Mouse (Mus musculus): Measurements from ENCODE around the gene Timmdc1. TPM values are rescaled to one million over a fixed set of nuclear protein-coding genes. Genes with fewer than 3 reads are reported as not detected.

The Timmdc1 gene
- polyA plus RNA-seq (2012; rRNA removed): 16.4 and 18.1 TPM in 2 replicates

DNA sequence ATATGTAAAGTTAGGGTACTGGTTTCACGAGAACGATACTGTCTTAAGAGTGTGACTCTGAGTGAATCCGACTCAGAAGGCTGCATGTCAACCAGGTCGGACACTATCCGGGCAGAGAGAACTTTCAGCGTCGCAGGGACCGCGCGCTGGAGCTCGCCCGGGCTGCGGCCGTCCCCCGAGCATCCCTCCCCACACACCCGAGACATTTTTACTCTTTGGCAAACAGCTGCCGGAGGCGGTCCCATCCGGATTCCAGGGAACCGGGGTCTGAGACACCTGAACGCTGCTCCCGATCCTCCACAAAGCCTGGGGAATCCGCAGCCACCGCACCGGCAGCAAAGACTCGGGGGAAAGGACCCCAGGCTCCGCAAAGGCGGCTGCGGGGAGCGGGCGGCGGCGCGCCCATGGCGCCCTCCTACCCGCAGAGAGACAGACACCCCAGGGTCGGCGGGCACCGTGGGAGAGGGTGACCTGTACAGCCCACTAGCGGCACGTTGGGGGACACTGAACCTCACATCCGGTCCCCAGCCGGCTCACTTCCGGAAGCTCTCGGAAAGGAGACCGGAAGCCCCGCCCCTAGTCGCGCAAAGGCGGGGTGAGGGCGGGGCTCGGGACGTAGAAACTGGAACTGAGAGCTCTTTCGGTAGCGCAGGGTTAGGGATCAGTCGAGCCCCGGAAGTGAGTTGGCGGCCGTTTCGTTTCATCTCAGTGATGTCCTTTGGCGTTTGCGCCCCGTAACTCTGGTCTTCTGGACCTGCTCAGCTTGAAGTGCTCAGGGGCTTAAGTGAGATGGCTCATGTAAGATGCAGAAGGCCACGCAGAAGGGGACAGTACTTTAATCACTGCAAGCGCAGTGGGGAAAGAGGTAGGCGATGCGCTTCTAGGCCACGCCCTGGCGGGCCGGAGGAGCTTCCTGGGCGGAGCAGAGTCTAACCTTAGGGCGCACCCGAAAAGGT is at the start of gene Timmdc1:
Gene Timmdc1 (minus strand): TSS at position 535 of the 956 bp plus-strand sequence.
- DNase-seq (ENCODE audit: extremely low spot score in 1 of 2, low spot score in 1 of 2): peak; percentile 92 to 97

DNA sequence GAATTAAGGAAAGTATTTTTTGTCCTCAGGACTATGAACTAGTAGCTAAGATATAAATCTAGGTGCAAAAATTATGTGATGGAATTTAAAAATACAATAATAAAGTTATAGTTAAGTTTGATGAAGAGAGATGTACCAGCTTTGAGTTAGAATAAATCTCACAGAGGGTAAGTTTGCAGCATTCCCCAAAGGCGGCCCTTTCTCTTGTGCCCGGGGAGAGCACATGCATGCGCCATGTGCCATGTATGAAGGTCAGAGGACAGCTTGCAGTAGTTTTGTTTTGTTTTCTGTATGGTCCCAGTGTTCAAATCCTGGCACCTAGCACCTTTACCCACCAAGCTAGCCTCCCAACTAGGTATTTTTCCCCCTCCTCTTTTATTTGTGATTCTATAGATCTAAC is 49.0 kb upstream of the Timmdc1 start:
- no peak for DNase-seq (ENCODE audit: extremely low spot score in 1 of 2, low spot score in 1 of 2)

DNA sequence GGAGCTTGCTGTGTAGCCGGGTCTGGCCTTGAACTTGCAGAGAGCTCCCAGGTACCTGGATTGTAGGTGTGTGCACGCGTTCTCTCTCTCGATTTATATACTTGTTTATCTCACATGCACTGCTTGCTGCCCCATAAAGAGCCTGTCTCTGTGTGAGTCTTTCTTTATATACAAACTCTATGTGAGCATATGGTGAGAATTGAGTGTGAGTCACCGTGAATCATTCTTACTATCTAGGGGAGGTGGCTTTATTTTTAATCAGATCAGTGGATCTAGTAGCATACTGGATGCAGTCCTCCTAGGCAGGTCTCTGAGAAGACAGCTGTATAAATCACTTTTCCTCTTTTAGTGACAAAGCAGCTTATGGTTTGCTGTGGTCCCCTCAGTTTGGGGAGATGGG is 45.7 kb upstream of the Timmdc1 start:
- peak in 1 of 2 experiments; percentile 66 for DNase-seq (ENCODE audit: extremely low spot score in 1 of 2, low spot score in 1 of 2)

DNA sequence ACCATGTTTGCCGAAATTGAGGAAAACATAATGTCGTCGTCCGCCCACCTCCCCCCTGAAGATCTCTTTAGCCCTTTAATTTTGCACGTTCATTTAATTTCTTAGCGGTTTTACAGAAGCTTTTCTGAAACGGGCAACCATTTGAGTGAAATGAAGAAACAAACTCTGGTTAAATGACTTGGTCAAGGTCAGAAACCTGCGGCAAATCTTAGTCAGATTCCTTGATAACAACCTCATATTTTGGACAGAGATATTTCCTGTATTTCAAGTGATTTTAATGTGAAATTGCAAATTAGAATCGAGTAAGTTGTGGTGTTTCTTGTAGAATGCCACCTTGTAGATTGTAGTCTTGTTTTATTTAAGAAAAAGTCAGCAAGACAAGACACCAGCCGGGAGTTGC is 41.1 kb upstream of the Timmdc1 start:
- no peak for DNase-seq (ENCODE audit: extremely low spot score in 1 of 2, low spot score in 1 of 2)

DNA sequence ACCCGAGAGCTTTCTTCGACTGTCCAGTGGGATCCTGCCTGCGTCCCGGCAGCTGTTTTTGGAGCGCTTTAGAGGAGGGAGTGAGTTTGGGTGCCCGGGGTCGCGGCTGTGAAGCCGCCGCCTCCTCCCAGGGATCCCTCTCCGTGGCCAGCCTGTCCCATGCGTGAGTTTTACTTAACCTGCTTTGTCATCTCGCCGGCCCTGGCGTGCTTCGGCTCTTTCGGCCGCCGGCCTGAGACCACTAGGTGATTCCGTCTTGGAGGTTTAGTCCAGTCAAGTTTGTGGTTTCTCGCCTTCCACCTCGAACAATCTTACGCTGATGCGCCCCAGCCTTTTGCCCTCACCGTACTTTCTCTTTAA is 40.5 kb upstream of the Timmdc1 start:
- no peak for DNase-seq (ENCODE audit: extremely low spot score in 1 of 2, low spot score in 1 of 2)

DNA sequence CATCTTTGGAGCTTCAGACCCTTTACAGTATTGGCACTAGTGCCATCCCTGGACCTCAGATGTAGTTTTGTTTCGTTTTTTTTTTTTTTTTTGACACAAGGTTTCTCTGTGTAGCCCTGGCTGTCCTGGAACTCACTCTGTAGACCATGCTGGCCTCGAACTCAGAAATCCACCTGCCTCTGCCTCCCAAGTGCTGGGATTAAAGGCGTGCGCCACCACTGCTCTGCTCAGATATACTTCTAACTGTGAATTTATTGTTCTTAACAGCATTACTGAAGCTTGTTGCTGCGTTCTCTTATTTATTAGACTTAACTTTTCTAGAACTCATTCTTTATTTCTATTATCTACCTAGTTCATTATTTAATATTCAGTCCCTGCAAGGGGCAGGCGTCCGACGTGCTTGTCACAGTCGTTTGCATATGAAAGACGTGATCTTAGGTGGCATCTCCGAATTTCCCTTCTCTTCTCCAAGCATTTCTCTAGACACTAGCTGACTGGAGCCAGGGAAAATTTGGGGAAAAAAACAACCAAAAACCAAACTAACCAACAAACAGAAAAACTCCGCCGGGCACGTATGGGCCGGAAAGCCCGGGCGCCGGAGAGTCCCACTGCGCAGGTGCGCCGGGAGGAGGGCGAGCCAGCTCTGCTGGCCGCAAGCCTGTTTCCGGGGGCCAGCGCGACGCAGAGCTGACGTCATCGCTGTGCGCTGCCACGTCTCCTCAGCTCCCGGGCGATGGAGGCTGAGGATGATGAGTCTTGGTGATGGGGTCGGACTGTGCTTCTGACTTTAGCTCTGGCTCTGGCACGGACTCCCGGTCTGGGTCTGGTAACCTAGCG is 39.9 kb upstream of the Timmdc1 start:
- peak; percentile 85 to 97 for DNase-seq (ENCODE audit: extremely low spot score in 1 of 2, low spot score in 1 of 2)

DNA sequence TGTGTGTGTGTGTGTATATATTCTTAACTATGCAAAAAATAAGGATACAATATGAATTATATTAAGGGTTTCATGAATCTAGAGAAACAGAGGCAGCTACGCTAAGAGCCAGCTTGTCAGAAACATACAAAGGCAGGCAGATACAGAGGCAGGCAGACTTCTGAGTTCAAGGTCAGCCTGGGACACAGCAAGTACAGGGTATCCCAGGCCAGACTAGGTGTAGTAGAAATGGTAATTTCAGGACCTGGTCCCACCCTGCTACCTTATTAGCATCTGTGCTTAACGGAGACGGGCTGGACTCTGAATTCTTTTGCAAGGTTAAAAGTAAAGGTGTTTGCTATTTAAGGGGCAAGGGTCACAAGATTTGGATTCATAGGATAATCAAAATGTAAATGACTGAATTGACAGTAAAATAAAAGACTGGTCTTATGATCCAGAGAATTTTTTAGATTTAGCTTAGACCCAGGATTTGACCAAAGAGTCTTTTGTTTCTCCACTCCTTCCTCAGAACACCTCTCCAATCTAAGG is 35.8 kb upstream of the Timmdc1 start, which contains the start of gene Tmem39a:
Gene Tmem39a (plus strand): TSS at position 478 of the 528 bp plus-strand sequence.
- DNase-seq (ENCODE audit: extremely low spot score in 1 of 2, low spot score in 1 of 2): no peak

DNA sequence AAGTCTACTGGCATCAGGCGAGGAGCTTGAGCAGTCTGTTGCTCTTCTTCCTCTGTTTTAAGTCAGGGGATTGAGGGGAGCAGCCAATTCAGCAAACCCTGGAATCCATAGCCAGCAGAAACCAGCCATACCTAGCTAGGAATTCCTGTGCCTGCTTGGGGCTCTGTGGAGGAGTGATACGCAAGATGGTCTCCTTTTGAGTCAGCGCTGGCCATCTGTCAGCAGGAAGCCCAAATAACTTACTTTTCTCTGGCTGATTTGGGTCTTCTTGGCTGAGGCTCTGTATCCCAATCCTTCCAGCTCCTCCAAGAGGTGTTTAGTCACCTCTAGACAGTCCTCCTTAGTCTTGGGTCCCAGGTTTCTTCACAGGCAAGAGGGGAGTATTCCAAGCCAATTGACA is 33.5 kb upstream of the Timmdc1 start:
- no peak for DNase-seq (ENCODE audit: extremely low spot score in 1 of 2, low spot score in 1 of 2)

DNA sequence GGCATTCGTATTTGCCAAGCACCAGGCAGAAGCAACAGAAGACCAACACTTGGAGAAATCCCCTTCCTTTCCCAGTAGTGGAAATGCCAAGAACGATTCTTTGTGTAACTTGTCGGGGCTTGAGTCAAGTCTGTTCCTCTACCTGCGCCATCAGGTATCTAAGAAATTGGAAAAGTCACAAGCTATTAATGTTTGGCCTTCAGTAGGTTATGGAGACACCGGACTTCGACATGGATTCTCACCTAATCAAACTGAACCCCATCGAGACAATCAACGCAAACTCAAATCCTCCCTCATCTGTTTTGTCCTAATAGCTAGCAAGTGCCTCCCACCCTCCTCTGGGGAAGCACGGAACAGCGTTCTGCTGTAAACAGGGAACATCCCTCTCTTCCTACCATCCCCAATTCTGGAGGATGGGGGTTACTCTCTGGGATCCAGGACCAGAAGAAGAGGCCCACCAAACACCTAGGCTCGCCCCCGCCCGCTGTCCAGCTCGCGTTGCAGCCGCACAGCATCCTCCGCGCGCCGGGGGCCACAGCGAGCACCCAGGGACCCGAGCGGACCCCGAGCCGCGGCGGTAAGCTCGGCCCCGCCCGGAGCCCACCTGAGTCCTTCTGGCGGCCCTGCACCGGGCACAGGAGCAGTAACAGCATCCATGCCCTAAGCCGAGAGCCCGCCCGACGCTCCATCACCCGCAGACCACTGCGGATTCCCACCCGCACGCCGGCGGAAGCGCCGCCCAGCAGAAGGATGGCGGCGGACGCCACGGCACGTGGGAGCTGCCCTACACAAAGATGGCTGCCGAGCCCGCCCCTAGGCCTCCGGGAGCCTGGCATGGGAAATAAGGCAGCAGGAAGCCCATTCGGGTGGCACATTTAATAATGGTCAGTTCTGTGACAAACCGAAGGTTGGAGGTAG is 27.3 kb upstream of the Timmdc1 start, which contains the start of gene Poglut1:
Gene Poglut1 (minus strand): TSS at position 780 of the 918 bp plus-strand sequence.
- peak; percentile 52 to 80 for DNase-seq (ENCODE audit: extremely low spot score in 1 of 2, low spot score in 1 of 2)

DNA sequence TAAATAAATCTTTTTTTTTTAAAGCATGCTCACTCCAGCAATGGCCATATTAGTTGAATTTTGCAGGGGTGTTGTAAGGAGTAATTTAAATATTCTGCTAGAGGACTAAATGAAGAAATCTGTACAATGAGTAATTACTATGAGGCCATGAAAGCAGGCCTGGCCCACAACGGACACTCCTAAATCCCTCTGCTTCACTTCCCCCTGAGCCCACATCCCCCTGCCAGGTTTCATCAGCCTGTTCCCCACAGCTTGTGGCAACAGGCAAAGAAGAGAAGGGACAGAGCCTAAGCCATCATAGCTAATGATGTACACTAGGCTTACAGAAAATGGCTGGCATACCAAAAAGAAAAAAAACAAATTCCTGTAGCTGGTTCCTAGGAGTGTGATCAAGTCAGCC is 25.5 kb upstream of the Timmdc1 start:
- no peak for DNase-seq (ENCODE audit: extremely low spot score in 1 of 2, low spot score in 1 of 2)

DNA sequence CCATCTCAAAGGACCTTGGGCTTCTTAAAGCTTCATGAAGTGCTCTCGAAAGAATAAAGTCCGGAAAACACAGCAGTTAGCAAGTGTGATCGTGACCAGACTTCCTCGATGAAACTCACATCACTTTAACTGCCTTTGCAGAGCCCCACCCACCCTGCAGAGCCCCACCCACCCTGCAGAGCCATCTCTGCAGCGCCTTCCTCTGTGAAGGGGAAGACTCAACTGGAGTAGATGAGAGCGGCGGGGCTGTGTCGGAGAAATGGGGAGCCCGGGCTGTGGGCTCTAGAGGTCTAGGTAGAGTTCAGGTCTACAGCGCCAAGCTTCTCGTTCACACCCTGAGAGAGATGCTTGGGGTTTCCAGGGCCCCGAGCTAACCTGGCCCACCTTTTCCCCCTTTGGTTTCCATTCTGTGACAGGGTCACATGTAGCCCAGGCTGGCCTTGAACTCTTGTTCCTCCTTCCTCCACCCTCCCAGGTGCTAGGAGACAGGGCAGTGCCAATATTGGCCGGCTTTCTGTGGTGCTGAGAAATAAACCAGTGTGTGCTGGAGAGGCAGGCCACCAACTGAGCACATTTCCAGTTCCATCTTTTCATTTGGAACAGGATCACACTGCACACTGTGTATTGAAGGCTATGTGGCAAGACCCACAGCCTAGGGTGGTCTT is 16.4 kb upstream of the Timmdc1 start:
- no peak for DNase-seq (ENCODE audit: extremely low spot score in 1 of 2, low spot score in 1 of 2)

DNA sequence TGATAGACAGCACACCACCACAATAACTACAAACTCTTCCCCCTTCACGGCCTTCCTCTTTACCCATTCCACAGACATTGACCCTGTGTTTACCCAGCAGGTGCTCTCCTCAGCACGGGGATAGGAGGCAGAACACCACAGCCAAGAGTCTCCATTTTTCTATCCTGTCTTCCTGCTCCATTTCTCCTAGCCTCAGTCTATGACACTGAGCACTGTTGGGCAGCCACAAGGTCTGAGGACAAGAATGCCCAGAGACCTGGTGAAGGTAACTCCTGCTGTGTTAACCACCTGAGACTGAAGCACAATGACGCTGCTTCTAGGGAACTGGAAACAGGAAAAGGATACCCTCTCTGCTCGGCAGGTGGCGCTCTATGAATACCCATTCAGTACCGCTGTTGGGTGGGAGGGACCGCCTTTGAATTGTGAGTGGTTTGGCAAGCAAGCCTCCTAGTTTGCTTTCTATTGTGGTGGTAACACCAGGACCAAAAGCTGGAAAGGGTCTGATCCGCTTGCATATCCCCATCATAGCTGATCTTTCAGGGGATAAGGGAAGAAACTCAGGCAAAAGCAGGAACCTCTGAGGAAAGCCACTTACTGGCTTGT is 14.2 kb upstream of the Timmdc1 start:
- DNase-seq (ENCODE audit: extremely low spot score in 1 of 2, low spot score in 1 of 2): peak; percentile 46 to 90

DNA sequence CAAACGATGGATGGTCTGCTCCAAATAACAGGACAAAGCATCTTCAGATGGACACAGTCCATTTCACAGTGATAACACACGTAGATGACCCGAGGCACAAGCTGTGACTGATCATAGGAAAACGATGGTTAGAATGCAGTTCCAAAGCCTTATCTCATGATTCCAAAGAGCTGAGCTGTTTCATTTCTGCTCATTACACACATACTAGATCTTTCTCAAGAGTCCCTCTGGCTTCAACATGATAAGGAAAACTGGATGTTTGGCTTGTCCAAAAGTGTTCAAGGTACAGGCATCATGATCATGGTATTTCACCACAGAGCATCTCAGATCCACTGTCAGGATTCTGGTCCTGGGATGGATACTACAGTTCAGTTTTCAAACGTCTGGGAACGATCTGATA is 3.8 kb upstream of the Timmdc1 start:
- DNase-seq (ENCODE audit: extremely low spot score in 1 of 2, low spot score in 1 of 2): no peak

DNA sequence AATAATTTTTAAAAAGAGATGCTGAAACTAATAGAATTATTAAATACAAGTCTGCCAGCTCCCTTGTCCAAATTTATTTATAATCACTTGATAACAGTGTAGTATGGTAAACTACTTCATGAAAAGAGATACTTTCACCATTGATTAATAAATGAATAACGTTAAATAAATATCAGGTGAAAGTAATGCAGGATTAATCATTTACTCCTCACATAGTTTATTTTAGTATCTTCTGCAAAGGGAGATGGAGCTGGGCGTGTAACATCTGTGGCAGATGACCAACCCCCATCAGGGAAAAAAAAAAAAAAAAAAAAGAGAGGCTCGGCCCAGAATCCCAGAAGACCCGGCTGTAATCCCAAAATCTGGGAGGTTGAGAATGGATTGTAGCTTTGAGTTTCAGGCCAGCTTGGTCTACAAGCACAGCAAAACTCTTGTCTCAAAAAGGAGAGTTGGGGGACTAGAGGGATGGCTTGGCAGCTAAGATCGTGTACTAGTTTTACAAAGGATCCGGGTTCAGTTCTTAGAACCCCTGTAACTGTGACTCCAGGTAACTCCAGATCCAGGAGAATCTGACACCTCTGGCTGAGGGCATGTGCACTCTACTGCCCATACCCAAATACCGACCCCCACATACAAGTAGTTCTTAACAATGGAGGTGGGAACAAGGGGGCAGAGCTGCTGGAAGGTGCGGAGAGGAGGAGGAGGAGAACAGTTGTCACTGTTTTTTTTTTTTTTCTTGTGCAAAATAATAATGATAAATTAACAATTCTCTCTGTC is 1.1 kb downstream of the Timmdc1 start:
- DNase-seq (ENCODE audit: extremely low spot score in 1 of 2, low spot score in 1 of 2): no peak

DNA sequence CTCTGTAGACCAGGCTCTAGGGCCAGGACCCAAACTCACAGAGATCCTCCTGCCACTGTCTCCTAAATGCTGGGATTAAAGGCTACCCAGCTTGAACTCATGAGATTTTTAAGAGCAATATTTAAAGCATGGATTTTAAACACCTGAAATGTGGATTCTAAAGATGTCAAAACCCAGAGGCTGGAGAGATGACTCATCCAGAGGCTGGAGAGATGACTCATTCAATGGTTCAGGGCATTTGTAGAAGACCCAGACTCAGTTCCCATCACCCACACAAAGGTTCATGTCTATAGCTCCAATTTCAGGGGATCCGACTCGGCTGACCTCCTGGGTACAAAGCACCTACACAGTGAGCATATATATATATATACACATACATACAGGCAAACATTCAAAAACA is 3.3 kb downstream of the Timmdc1 start:
- DNase-seq (ENCODE audit: extremely low spot score in 1 of 2, low spot score in 1 of 2): no peak

DNA sequence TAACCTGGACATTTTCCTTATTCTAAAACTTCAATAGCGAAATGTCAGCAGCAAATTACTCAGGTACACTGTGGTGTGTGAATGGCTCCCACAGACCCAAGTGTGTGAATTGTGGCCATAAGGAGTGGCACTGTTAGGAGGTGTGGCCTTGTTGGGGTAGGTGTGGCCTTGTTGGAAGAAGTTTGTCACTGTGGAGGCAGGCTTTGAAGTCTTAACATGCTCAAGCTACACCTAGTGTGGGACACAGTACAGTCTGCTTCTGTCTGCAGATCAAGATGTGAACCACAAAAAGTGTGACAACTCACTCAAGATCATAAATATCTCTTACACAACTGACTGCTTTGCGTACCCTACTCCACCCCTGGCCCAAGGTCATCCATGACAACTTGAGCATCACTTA is 11.6 kb downstream of the Timmdc1 start:
- DNase-seq (ENCODE audit: extremely low spot score in 1 of 2, low spot score in 1 of 2): no peak

DNA sequence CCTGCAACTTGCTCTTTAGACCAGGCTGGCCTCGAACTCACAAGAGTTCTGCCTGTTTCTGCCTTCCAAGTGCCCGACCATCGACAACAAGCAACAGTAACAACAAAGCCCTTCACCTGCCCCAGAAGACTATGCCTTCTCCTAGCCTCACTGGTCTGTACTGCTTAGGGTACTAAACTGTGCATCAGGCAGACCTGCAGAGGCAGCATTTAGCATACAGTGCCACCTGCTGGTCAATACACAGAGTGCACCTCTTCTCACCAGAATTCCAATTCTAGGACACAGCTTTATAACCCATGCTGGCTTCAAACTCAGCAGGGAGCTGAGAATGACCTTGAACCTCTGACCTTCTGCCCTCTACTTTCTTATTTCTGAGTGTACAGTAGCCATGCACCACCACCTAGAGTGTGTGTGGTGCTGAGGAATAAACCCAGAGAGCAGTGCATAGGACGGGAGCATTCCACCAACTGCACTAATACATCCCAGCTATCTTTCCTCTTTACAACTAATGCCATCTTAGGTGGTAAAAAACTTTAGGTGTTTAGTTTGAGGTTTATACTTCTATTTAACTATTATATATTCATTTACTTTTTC is 16.3 kb downstream of the Timmdc1 start:
- peak; percentile 57 to 83 for DNase-seq (ENCODE audit: extremely low spot score in 1 of 2, low spot score in 1 of 2)

DNA sequence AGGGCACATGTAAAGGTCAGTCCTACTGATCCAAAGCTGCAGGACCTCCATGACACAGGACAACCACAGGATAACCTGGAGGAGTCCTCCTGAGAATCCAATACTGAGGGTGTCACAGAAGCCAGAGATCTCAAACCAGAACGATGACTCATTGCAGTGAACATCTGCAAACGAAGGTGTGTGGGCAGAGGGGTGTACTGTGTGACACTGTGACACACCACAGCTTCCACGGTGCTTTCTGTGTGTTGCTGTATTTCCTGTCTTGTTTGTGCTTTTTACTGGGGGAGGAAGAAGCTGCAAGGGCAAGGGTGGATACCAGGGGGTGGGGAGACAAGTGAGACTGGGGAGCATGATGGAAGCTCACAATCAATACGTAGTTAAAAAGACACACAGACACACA is 18.9 kb downstream of the Timmdc1 start:
- DNase-seq (ENCODE audit: extremely low spot score in 1 of 2, low spot score in 1 of 2): peak in 1 of 2 experiments; percentile 17

Data from frontal cortex, adult 2 months (tissue).